Mouse (Mus musculus): ENCODE measurements around the gene Hpse2.

GRCm38 (mm10) chr19:42769648-42770047, 618.5 kb downstream of the Hpse2 start:
- TF ChIP-seq POU5F1 (IDR thresholded peaks at IDR 0.05; ENCODE audit: borderline replicate concordance, low read length), result no peak
- no peak for TF ChIP-seq CTCF (conservative IDR thresholded peaks at IDR 0.05; ENCODE audit: low read length)
- no peak for TF ChIP-seq NANOG (IDR thresholded peaks at IDR 0.05; ENCODE audit: borderline replicate concordance, low read length)

Data from E14TG2a.4 (cell line).